Mouse (Mus musculus) MEL (cell line): ENCODE results near the gene Kif18a. TPM values are rescaled to one million over a fixed set of nuclear protein-coding genes. Genes with fewer than 3 reads are reported as not detected.

Source experiments
- DNase-seq: peaks from one replicate; pipeline ENCODE4 v3.0.0; 2011; ENCODE audit warnings: low read depth, low spot score
- H3K27ac ChIP-seq: 2 replicates; pipeline ENCODE4 v1.5.1; 2012; ENCODE audit warnings: low read depth, mild to moderate bottlenecking, control low read depth, low read length, moderate library complexity; ENCODE audit not compliant: control insufficient read depth
- H3K27me3 ChIP-seq, 2 experiments: fragments of 150-350 bp in 1 of 2; sonication (generic) in 1 of 2; 2 replicates each; pipeline ENCODE4 v1.6.1; 2012; ENCODE audit warnings: low read length in 2 of 2, mild to moderate bottlenecking in 2 of 2, improper control_type of control experiment in 1 of 2, moderate library complexity in 1 of 2; ENCODE audit not compliant: insufficient read depth in 2 of 2, control insufficient read depth in 1 of 2
- H3K36me3 ChIP-seq, 2 experiments: 2 replicates each; pipeline ENCODE4 v1.6.1; 2012 to 2014; ENCODE audit warnings: low read length in 2 of 2, improper control_type of control experiment in 1 of 2, inconsistent platforms in 1 of 2, mild to moderate bottlenecking in 1 of 2; ENCODE audit not compliant: insufficient read depth in 2 of 2, control insufficient read depth in 1 of 2
- H3K4me1 ChIP-seq, 2 experiments: fragments of 150-350 bp in 1 of 2; sonication (generic) in 1 of 2; 2 replicates each; pipeline ENCODE4 v1.6.1; 2012; ENCODE audit warnings: low read length in 2 of 2, improper control_type of control experiment in 1 of 2, mild to moderate bottlenecking in 1 of 2; ENCODE audit not compliant: insufficient read depth in 2 of 2, control insufficient read depth in 1 of 2
- H3K4me3 ChIP-seq, 2 experiments: fragments of 150-350 bp in 1 of 2; sonication (generic) in 1 of 2; 2 replicates each; pipeline ENCODE4 v1.5.1; 2012; ENCODE audit warnings: low read depth in 2 of 2, low read length in 2 of 2, mild to moderate bottlenecking in 2 of 2, moderate library complexity in 2 of 2, control low read depth in 1 of 2, improper control_type of control experiment in 1 of 2; ENCODE audit not compliant: control insufficient read depth in 1 of 2, insufficient read depth in 1 of 2
- H3K79me2 ChIP-seq: 2 replicates; pipeline ENCODE4 v1.6.1; 2012; ENCODE audit warnings: mild to moderate bottlenecking, low read length, moderate library complexity; ENCODE audit not compliant: control insufficient read depth, poor library complexity, insufficient read depth
- H3K9ac ChIP-seq: 2 replicates; pipeline ENCODE4 v1.6.1; 2012; ENCODE audit warnings: low read depth, mild to moderate bottlenecking, control low read depth, low read length, moderate library complexity; ENCODE audit not compliant: control insufficient read depth, poor library complexity, severe bottlenecking
- H3K9me3 ChIP-seq: fragments of 150-350 bp; sonication (generic); replicated peaks from 2 replicates; pipeline ENCODE4 v1.6.1; 2012; ENCODE audit warnings: mild to moderate bottlenecking, low read length, improper control_type of control experiment, moderate library complexity; ENCODE audit not compliant: insufficient read depth
- CHD1 ChIP-seq: IDR thresholded peaks from 2 replicates; pipeline ENCODE4 v1.6.1; 2012; ENCODE audit warnings: low read depth, mild to moderate bottlenecking, inconsistent platforms, low read length, improper control_type of control experiment
- CTCF ChIP-seq, 3 experiments: IDR thresholded peaks in 2 of 3; conservative IDR thresholded peaks in 1 of 3; 2 replicates each; pipeline ENCODE4 v1.5.1; 2011 to 2012; ENCODE audit warnings: low read length in 3 of 3, low read depth in 2 of 3, mild to moderate bottlenecking in 2 of 3, improper control_type of control experiment in 1 of 3, inconsistent platforms in 1 of 3, mixed read lengths in 1 of 3, moderate library complexity in 1 of 3; ENCODE audit not compliant: control insufficient read depth in 1 of 3, insufficient read depth in 1 of 3, poor library complexity in 1 of 3, severe bottlenecking in 1 of 3
- EP300 ChIP-seq, 2 experiments: IDR thresholded peaks; 2 replicates each; pipeline ENCODE4 v1.6.1; 2011; ENCODE audit warnings: improper control_type of control experiment in 2 of 2, low read length in 2 of 2, low read depth in 1 of 2, mild to moderate bottlenecking in 1 of 2
- ETS1 ChIP-seq: IDR thresholded peaks from 2 replicates; pipeline ENCODE4 v1.6.1; 2012; ENCODE audit warnings: low read depth, mild to moderate bottlenecking, inconsistent platforms, low read length, improper control_type of control experiment, moderate library complexity
- HCFC1 ChIP-seq: IDR thresholded peaks from 2 replicates; pipeline ENCODE4 v1.6.1; 2012; ENCODE audit warnings: low read depth, mild to moderate bottlenecking, inconsistent platforms, low read length, improper control_type of control experiment, moderate library complexity
- MEF2A ChIP-seq: IDR thresholded peaks from 2 replicates; pipeline ENCODE4 v1.6.1; 2014; ENCODE audit warnings: low read depth, mild to moderate bottlenecking, inconsistent platforms, low read length, improper control_type of control experiment; ENCODE audit not compliant: poor library complexity, insufficient replicate concordance, severe bottlenecking; ENCODE audit errors: extremely low read depth
- MXI1 ChIP-seq: IDR thresholded peaks from 2 replicates; pipeline ENCODE4 v1.6.1; 2011; ENCODE audit warnings: mild to moderate bottlenecking, low read depth, low read length, improper control_type of control experiment
- MYB ChIP-seq: IDR thresholded peaks from 2 replicates; pipeline ENCODE4 v1.6.1; 2011; ENCODE audit warnings: mild to moderate bottlenecking, low read depth, low read length, improper control_type of control experiment
- NELFE ChIP-seq: IDR thresholded peaks from 2 replicates; pipeline ENCODE4 v1.6.1; 2011; ENCODE audit warnings: low read depth, low read length, improper control_type of control experiment
- POLR2AphosphoS2 ChIP-seq: IDR thresholded peaks from 2 replicates; pipeline ENCODE4 v1.6.1; 2011; ENCODE audit warnings: low read length, improper control_type of control experiment
- POLR2AphosphoS5 ChIP-seq: IDR thresholded peaks from 2 replicates; pipeline ENCODE4 v1.6.1; 2012; ENCODE audit warnings: low read depth, borderline replicate concordance, mild to moderate bottlenecking, inconsistent platforms, low read length, moderate library complexity, mixed read lengths
- RCOR1 ChIP-seq: IDR thresholded peaks from 2 replicates; pipeline ENCODE4 v1.6.1; 2012; ENCODE audit warnings: low read depth, mild to moderate bottlenecking, inconsistent platforms, low read length, improper control_type of control experiment
- TAL1 ChIP-seq: IDR thresholded peaks from 2 replicates; pipeline ENCODE4 v1.6.1; 2012; ENCODE audit warnings: mild to moderate bottlenecking, inconsistent platforms, low read length, moderate library complexity, mixed read lengths
- TCF12 ChIP-seq: IDR thresholded peaks from 2 replicates; pipeline ENCODE4 v1.6.1; 2014; ENCODE audit warnings: low read depth, mild to moderate bottlenecking, inconsistent platforms, low read length, improper control_type of control experiment, moderate library complexity
- UBTF ChIP-seq: IDR thresholded peaks from 2 replicates; pipeline ENCODE4 v1.6.1; 2012; ENCODE audit warnings: low read depth, mild to moderate bottlenecking, inconsistent platforms, low read length, improper control_type of control experiment, moderate library complexity, borderline replicate concordance; ENCODE audit not compliant: insufficient read depth
- USF1 ChIP-seq: IDR thresholded peaks from 2 replicates; pipeline ENCODE4 v1.6.1; 2014; ENCODE audit warnings: low read depth, mild to moderate bottlenecking, inconsistent platforms, low read length, improper control_type of control experiment, moderate library complexity
- USF2 ChIP-seq, 2 experiments: IDR thresholded peaks; 2 replicates each; pipeline ENCODE4 v1.6.1; 2011 to 2012; ENCODE audit warnings: improper control_type of control experiment in 2 of 2, low read length in 2 of 2, borderline replicate concordance in 1 of 2, inconsistent platforms in 1 of 2, low read depth in 1 of 2, mild to moderate bottlenecking in 1 of 2; ENCODE audit not compliant: insufficient read depth in 1 of 2
- ZNF384 ChIP-seq: IDR thresholded peaks from 2 replicates; pipeline ENCODE4 v1.6.1; 2012; ENCODE audit warnings: low read depth, mild to moderate bottlenecking, inconsistent platforms, low read length, improper control_type of control experiment
- polyA plus RNA-seq, 2 experiments: library from polyadenylated mRNA; stranded (reverse) in 1 of 2; unstranded in 1 of 2; fragments of >175 nt in 1 of 2; fragments of >200 nt in 1 of 2; gene quantifications; 2 replicates each; pipeline versions ENCODE4 v1.2.1 to v1.2.4; 2012; ENCODE audit warnings: low replicate concordance in 2 of 2, low read depth in 1 of 2; ENCODE audit not compliant: insufficient read length in 2 of 2, insufficient read depth in 1 of 2, missing spikeins in 1 of 2
- total RNA-seq: library from RNA; depleted of rRNA; stranded (reverse); fragments of 300-350 nt; gene quantifications from 2 replicates; pipeline ENCODE4 v1.2.3, GENCODE M21; 2012

Gene Kif18a
- total and polyA plus RNA-seq, 3 experiments, result 7.9 to 10.2 TPM; not detected in 1

GRCm38 (mm10) chr2:109241947-109242346 is 38.6 kb upstream of the Kif18a start:
- Histone ChIP-seq H3K9me3 (no peaks in the 10 kb centered on the region), H3K79me2 (no peaks in the 10 kb centered on the region)
- DNase-seq, result no peak

GRCm38 (mm10) chr2:109262779-109263178 is 17.8 kb upstream of the Kif18a start:
- H3K36me3 ChIP-seq, result no peaks in the 10 kb centered on the region
- no peaks in the 10 kb centered on the region for H3K27me3 ChIP-seq
- H3K27ac ChIP-seq, result no peak overlapping the region

More at GRCm38 (mm10) chr2:109241947-109242346, 38.6 kb upstream of the Kif18a start:
- no peak overlapping the region for H3K9ac ChIP-seq
- no peak for TF ChIP-seq CHD1
- TF ChIP-seq TCF12, result no peak
- no peak for TF ChIP-seq UBTF
- no peak for TF ChIP-seq ETS1
- TF ChIP-seq USF1, result no peak
- TF ChIP-seq MEF2A, result no peak
- no peak for TF ChIP-seq EP300 (IDR thresholded peaks at IDR 0.05; ENCODE audit: low read depth in 1 of 2, low read length in 2 of 2)
- TF ChIP-seq MXI1, result no peak
- no peak for TF ChIP-seq MYB
- TF ChIP-seq TAL1, result no peak
- no peak for TF ChIP-seq HCFC1
- no peak for TF ChIP-seq RCOR1
- TF ChIP-seq ZNF384, result no peak
- TF ChIP-seq, all 39 proteins: peak for 0
- Histone ChIP-seq H3K4me1 (no peaks in the 10 kb centered on the region), H3K4me3 (no peak overlapping the region), H3K36me3 (no peaks in the 10 kb centered on the region; a peak in 1 of 4 replicates), H3K27me3 (no peaks in the 10 kb centered on the region), H3K27ac (no peak overlapping the region)

More at GRCm38 (mm10) chr2:109262779-109263178, 17.8 kb upstream of the Kif18a start:
- no peak overlapping the region for H3K9ac ChIP-seq
- H3K79me2 ChIP-seq, result no peaks in the 10 kb centered on the region
- no peak overlapping the region for H3K4me3 ChIP-seq
- TF ChIP-seq UBTF, result no peak
- TF ChIP-seq POLR2AphosphoS2, result no peak
- TF ChIP-seq POLR2AphosphoS5, result no peak
- TF ChIP-seq USF2 (IDR thresholded peaks at IDR 0.05; ENCODE audit: borderline replicate concordance in 1 of 2, insufficient read depth in 1 of 2, low read depth in 1 of 2, low read length in 2 of 2), result no peak
- no peak for TF ChIP-seq ZNF384
- TF ChIP-seq NELFE, result no peak
- TF ChIP-seq ETS1, result no peak
- no peak for TF ChIP-seq RCOR1
- TF ChIP-seq CTCF (IDR thresholded peaks at IDR 0.05 in 2 of 3, conservative IDR thresholded peaks at IDR 0.05 in 1 of 3; ENCODE audit: control insufficient read depth in 1 of 3, insufficient read depth in 1 of 3, low read depth in 2 of 3, low read length in 3 of 3, poor library complexity in 1 of 3, severe bottlenecking in 1 of 3), result no peak
- H3K4me1 ChIP-seq, result peaks cover 0 to 4% of the 10 kb centered on the region in 2 experiments; a peak in 1 of 4 replicates
- H3K9me3 ChIP-seq, result no peaks in the 10 kb centered on the region
- DNase-seq, result no peak
